Mouse (Mus musculus): ENCODE data around the gene Pip4k2a. TPM values are rescaled to one million over a fixed set of nuclear protein-coding genes. Genes with fewer than 3 reads are reported as not detected.

Pip4k2a gene
- polyA plus RNA-seq, 1 experiment from 2014 or later: 16.2 TPM

- no peak overlapping the region for H3K4me3 ChIP-seq (ENCODE audit: low read depth, low read length)
- no peaks in the 10 kb centered on the region for H3K27me3 ChIP-seq (replicated peaks; ENCODE audit: control insufficient read depth, insufficient read depth, low read length)
- no peak overlapping the region for H3K4me2 ChIP-seq (ENCODE audit: low read depth, low read length)
- H3K9ac ChIP-seq (ENCODE audit: low read depth, low read length): no peak overlapping the region
- 46% methylated on average over 4 of the region's 4 CpGs for WGBS
- no peak for DNase-seq (ENCODE audit: low spot score)
- no peak overlapping the region for H3K27ac ChIP-seq (replicated peaks; ENCODE audit: low read depth, low read length)
- peak; percentile 55 for ATAC-seq (ENCODE audit: low read depth)
- 0 out of 2 replicates have a peak, but pooled peaks cover 5% of the 10 kb centered on the region for H3K4me1 ChIP-seq (ENCODE audit: control insufficient read depth, insufficient read depth, low read length)
- H3K9me3 ChIP-seq (ENCODE audit: control insufficient read depth, low read length): peaks cover 8% of the 10 kb centered on the region; the same call in 1 of the 2 replicates
- H3K36me3 ChIP-seq (ENCODE audit: control insufficient read depth, insufficient read depth, low read length): no peaks in the 10 kb centered on the region
Measured at GRCm38 (mm10) chr2:18974882-18975645, 22.9 kb downstream of the Pip4k2a start.

GRCm38 (mm10) chr2:18971564-18971963 is 26.4 kb downstream of the Pip4k2a start:
- H3K4me2 ChIP-seq (ENCODE audit: low read depth, low read length): no peak overlapping the region
- H3K36me3 ChIP-seq (ENCODE audit: control insufficient read depth, insufficient read depth, low read length): no peaks in the 10 kb centered on the region
- no peak overlapping the region for H3K27ac ChIP-seq (replicated peaks; ENCODE audit: low read depth, low read length)
- no peak overlapping the region for H3K4me3 ChIP-seq (ENCODE audit: low read depth, low read length)
- H3K9me3 ChIP-seq (ENCODE audit: control insufficient read depth, low read length): peaks cover 8% of the 10 kb centered on the region; the same call in 1 of the 2 replicates
- ATAC-seq (ENCODE audit: low read depth) (no peak), DNase-seq (ENCODE audit: low spot score) (no peak)
- WGBS: 79% methylated on average over 3 of the region's 3 CpGs
- H3K9ac ChIP-seq (ENCODE audit: low read depth, low read length): no peak overlapping the region
- no peaks in the 10 kb centered on the region for H3K27me3 ChIP-seq (replicated peaks; ENCODE audit: control insufficient read depth, insufficient read depth, low read length)
- H3K4me1 ChIP-seq (ENCODE audit: control insufficient read depth, insufficient read depth, low read length): 0 out of 2 replicates have a peak, but pooled peaks cover 5% of the 10 kb centered on the region

DNA sequence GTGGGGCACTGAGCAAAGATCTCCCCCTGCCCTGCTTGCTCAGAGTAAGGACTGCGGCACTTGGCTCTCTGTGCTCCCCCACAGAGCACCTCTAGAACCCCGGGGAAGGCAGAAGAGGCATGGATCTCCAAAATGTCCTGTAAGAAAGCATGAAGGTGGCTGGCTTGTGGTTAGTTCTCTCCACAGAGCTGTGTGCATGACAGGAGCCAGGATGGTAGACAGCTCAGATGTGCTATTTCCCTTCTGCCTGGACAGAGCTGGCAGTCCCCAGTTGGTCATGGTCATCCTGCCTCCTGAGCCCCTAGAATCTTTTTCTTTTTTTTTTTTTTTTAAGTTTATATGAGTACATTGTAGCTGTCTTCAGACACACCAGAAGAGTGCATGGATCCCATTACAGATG is 27.5 kb downstream of the Pip4k2a start:
- Histone ChIP-seq H3K4me3 (ENCODE audit: low read depth, low read length) (no peak overlapping the region), H3K4me2 (ENCODE audit: low read depth, low read length) (no peak overlapping the region), H3K27me3 (replicated peaks; ENCODE audit: control insufficient read depth, insufficient read depth, low read length) (no peaks in the 10 kb centered on the region), H3K9ac (ENCODE audit: low read depth, low read length) (no peak overlapping the region), H3K9me3 (ENCODE audit: control insufficient read depth, low read length) (peaks cover 8% of the 10 kb centered on the region; the same call in 1 of the 2 replicates), H3K27ac (replicated peaks; ENCODE audit: low read depth, low read length) (no peak overlapping the region), H3K36me3 (ENCODE audit: control insufficient read depth, insufficient read depth, low read length) (no peaks in the 10 kb centered on the region), H3K4me1 (ENCODE audit: control insufficient read depth, insufficient read depth, low read length) (0 out of 2 replicates have a peak, but pooled peaks cover 5% of the 10 kb centered on the region)
- ATAC-seq (ENCODE audit: low read depth) (no peak), DNase-seq (ENCODE audit: low spot score) (no peak)
- 79% methylated on average over 2 of the region's 2 CpGs for WGBS

- H3K4me1 ChIP-seq (ENCODE audit: control insufficient read depth, insufficient read depth, low read length): no peaks in the 10 kb centered on the region
- no peak overlapping the region for H3K27ac ChIP-seq (replicated peaks; ENCODE audit: low read depth, low read length)
- no peaks in the 10 kb centered on the region for H3K36me3 ChIP-seq (ENCODE audit: control insufficient read depth, insufficient read depth, low read length)
- peaks cover 8% of the 10 kb centered on the region; the same call in 1 of the 2 replicates for H3K9me3 ChIP-seq (ENCODE audit: control insufficient read depth, low read length)
- 68% methylated on average over 5 of the region's 5 CpGs for WGBS
- H3K4me2 ChIP-seq (ENCODE audit: low read depth, low read length): no peak overlapping the region
- DNase-seq (ENCODE audit: low spot score): no peak
- H3K9ac ChIP-seq (ENCODE audit: low read depth, low read length): no peak overlapping the region
- H3K4me3 ChIP-seq (ENCODE audit: low read depth, low read length): no peak overlapping the region
- H3K27me3 ChIP-seq (replicated peaks; ENCODE audit: control insufficient read depth, insufficient read depth, low read length): no peaks in the 10 kb centered on the region
- no peak for ATAC-seq (ENCODE audit: low read depth)
Measured at GRCm38 (mm10) chr2:18969066-18969681, 28.8 kb downstream of the Pip4k2a start.

- Histone ChIP-seq H3K9ac (ENCODE audit: low read depth, low read length) (no peak overlapping the region), H3K27ac (replicated peaks; ENCODE audit: low read depth, low read length) (no peak overlapping the region), H3K4me1 (ENCODE audit: control insufficient read depth, insufficient read depth, low read length) (no peaks in the 10 kb centered on the region), H3K4me2 (ENCODE audit: low read depth, low read length) (no peak overlapping the region), H3K9me3 (ENCODE audit: control insufficient read depth, low read length) (0 out of 2 replicates have a peak, but pooled peaks cover 1% of the 10 kb centered on the region), H3K36me3 (ENCODE audit: control insufficient read depth, insufficient read depth, low read length) (no peaks in the 10 kb centered on the region), H3K27me3 (replicated peaks; ENCODE audit: control insufficient read depth, insufficient read depth, low read length) (no peaks in the 10 kb centered on the region), H3K4me3 (ENCODE audit: low read depth, low read length) (no peak overlapping the region)
- DNase-seq (ENCODE audit: low spot score) (no peak), ATAC-seq (ENCODE audit: low read depth) (no peak)
- 80% methylated on average over 5 of the region's 5 CpGs for WGBS
Measured at GRCm38 (mm10) chr2:18967451-18968063, 30.4 kb downstream of the Pip4k2a start.

- H3K4me1 ChIP-seq (ENCODE audit: control insufficient read depth, insufficient read depth, low read length): no peaks in the 10 kb centered on the region
- no peak overlapping the region for H3K27ac ChIP-seq (replicated peaks; ENCODE audit: low read depth, low read length)
- H3K9ac ChIP-seq (ENCODE audit: low read depth, low read length): no peak overlapping the region
- no peak overlapping the region for H3K4me3 ChIP-seq (ENCODE audit: low read depth, low read length)
- H3K36me3 ChIP-seq (ENCODE audit: control insufficient read depth, insufficient read depth, low read length): no peaks in the 10 kb centered on the region
- no peaks in the 10 kb centered on the region for H3K9me3 ChIP-seq (ENCODE audit: control insufficient read depth, low read length)
- H3K27me3 ChIP-seq (replicated peaks; ENCODE audit: control insufficient read depth, insufficient read depth, low read length): no peaks in the 10 kb centered on the region
- no peak for DNase-seq (ENCODE audit: low spot score)
- WGBS: 88% methylated on average over 5 of the region's 5 CpGs
- H3K4me2 ChIP-seq (ENCODE audit: low read depth, low read length): no peak overlapping the region
- no peak for ATAC-seq (ENCODE audit: low read depth)
Measured at GRCm38 (mm10) chr2:18966566-18966965, 31.4 kb downstream of the Pip4k2a start.

- Histone ChIP-seq H3K27me3 (replicated peaks; ENCODE audit: control insufficient read depth, insufficient read depth, low read length) (no peaks in the 10 kb centered on the region), H3K4me1 (ENCODE audit: control insufficient read depth, insufficient read depth, low read length) (no peaks in the 10 kb centered on the region), H3K36me3 (ENCODE audit: control insufficient read depth, insufficient read depth, low read length) (no peaks in the 10 kb centered on the region), H3K9me3 (ENCODE audit: control insufficient read depth, low read length) (no peaks in the 10 kb centered on the region), H3K4me2 (ENCODE audit: low read depth, low read length) (no peak overlapping the region), H3K4me3 (ENCODE audit: low read depth, low read length) (no peak overlapping the region), H3K9ac (ENCODE audit: low read depth, low read length) (no peak overlapping the region), H3K27ac (replicated peaks; ENCODE audit: low read depth, low read length) (no peak overlapping the region)
- 96% methylated on average over 2 of the region's 2 CpGs for WGBS
- ATAC-seq (ENCODE audit: low read depth): no peak
- no peak for DNase-seq (ENCODE audit: low spot score)
Measured at GRCm38 (mm10) chr2:18965950-18966349, 32.0 kb downstream of the Pip4k2a start.

GRCm38 (mm10) chr2:18965108-18965507 is 32.8 kb downstream of the Pip4k2a start:
- 68% methylated on average over 3 of the region's 3 CpGs for WGBS
- H3K4me1 ChIP-seq (ENCODE audit: control insufficient read depth, insufficient read depth, low read length): peaks cover 7% of the 10 kb centered on the region; the same call in 1 of the 2 replicates
- peak; percentile 76 for DNase-seq (ENCODE audit: low spot score)
- H3K9ac ChIP-seq (ENCODE audit: low read depth, low read length): no peak overlapping the region
- H3K27ac ChIP-seq (replicated peaks; ENCODE audit: low read depth, low read length): no peak overlapping the region
- H3K4me3 ChIP-seq (ENCODE audit: low read depth, low read length): no peak overlapping the region
- H3K9me3 ChIP-seq (ENCODE audit: control insufficient read depth, low read length): no peaks in the 10 kb centered on the region
- no peaks in the 10 kb centered on the region for H3K27me3 ChIP-seq (replicated peaks; ENCODE audit: control insufficient read depth, insufficient read depth, low read length)
- H3K4me2 ChIP-seq (ENCODE audit: low read depth, low read length): no peak overlapping the region
- H3K36me3 ChIP-seq (ENCODE audit: control insufficient read depth, insufficient read depth, low read length): no peaks in the 10 kb centered on the region
- peak; percentile 84 for ATAC-seq (ENCODE audit: low read depth)
